Mouse (Mus musculus): ENCODE results near the gene Vmn2r7.
"Not testable (repeated sequence)": the region's sequence is repeated elsewhere in the genome, so short reads cannot be mapped to it uniquely, and the experiment has no call there.

Vmn2r7 gene

GRCm38 (mm10) chr3:64844665-64845064 is at the start of gene Vmn2r7:
Gene Vmn2r7 (minus strand): TSS chr3:64844765.
- not testable (repeated sequence) for DNase-seq

GRCm38 (mm10) chr3:64889725-64890124 is 45.2 kb upstream of the Vmn2r7 start:
- DNase-seq = no peak

- DNase-seq = no peak
Observed at GRCm38 (mm10) chr3:64878199-64878977, 33.8 kb upstream of the Vmn2r7 start.

GRCm38 (mm10) chr3:64876669-64877068 is 32.1 kb upstream of the Vmn2r7 start:
- DNase-seq = no peak

- no peak for DNase-seq
Observed at GRCm38 (mm10) chr3:64842881-64843280, 1.7 kb downstream of the Vmn2r7 start.

- peak; percentile 10 for DNase-seq
Observed at GRCm38 (mm10) chr3:64842299-64842698, 2.3 kb downstream of the Vmn2r7 start.

- DNase-seq = no peak
Observed at GRCm38 (mm10) chr3:64831134-64831533, 13.4 kb downstream of the Vmn2r7 start.

- no peak for DNase-seq
Observed at GRCm38 (mm10) chr3:64791245-64791591, 53.3 kb downstream of the Vmn2r7 start.

- DNase-seq = peak; percentile 25
Observed at GRCm38 (mm10) chr3:64790509-64791244, 53.9 kb downstream of the Vmn2r7 start.

- no peak for DNase-seq
Observed at GRCm38 (mm10) chr3:64782901-64783300, 61.7 kb downstream of the Vmn2r7 start.

- no peak for DNase-seq
Observed at GRCm38 (mm10) chr3:64772132-64772531, 72.4 kb downstream of the Vmn2r7 start.

- DNase-seq = no peak
Observed at GRCm38 (mm10) chr3:64756145-64756544, 88.4 kb downstream of the Vmn2r7 start.

- DNase-seq = peak; percentile 4
Observed at GRCm38 (mm10) chr3:64727187-64727970, 117.2 kb downstream of the Vmn2r7 start.

- not testable (repeated sequence) for DNase-seq
Observed at GRCm38 (mm10) chr3:64725736-64726135, 118.8 kb downstream of the Vmn2r7 start.

GRCm38 (mm10) chr3:64676069-64676468 is 168.5 kb downstream of the Vmn2r7 start:
- DNase-seq = not testable (repeated sequence)
